In the genomic region with DNA sequence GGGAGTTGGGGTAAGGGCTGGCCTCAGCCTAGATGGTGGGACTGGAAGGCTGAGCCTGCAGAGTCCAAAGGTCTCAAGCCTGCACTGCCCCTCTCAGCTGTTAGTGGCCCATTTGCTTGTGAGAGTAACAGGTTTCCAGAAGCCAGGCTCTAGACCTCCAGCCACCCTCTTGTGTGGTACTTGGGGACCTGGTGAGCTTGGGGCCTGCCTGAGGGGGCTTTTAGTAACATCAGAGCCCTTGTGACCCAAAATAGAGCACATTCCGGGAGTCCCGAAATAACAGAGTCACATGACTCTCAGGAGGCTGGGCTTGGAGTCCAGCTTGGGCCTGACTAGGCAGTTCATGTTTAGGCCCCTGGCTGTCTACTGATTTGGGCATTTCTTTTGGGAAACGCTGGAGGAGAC, we compare ENCODE assay signal across 8 mouse cellular contexts. TPM values are rescaled to one million over a fixed set of nuclear protein-coding genes. Genes with fewer than 3 reads are reported as not detected.
A peak's percentile ranks its signal among the peaks of the same experiment; 100 is the strongest.
DNase-seq lines count a peak whose midpoint lies in the region; ATAC-seq lines count a peak whose summit lies in the region.

No protein-coding gene starts in this region.

- no peak overlapping the region for H3K4me3 ChIP-seq in neural tube, embryonic 11.5 days (ENCODE audit: low read depth, low read length)
- peak overlapping the region; percentile 66 for H3K4me3 ChIP-seq in heart, embryonic 16.5 days (ENCODE audit: low read length)
- no peak overlapping the region for H3K4me3 ChIP-seq in neural tube, embryonic 15.5 days (replicated peaks)

- H3K27me3 ChIP-seq in neural tube, embryonic 11.5 days (ENCODE audit: control insufficient read depth, insufficient read depth, low read length): no peaks in the 10 kb centered on the region
- H3K27me3 ChIP-seq in heart, embryonic 16.5 days (ENCODE audit: control insufficient read depth, insufficient read depth, low read length): no peaks in the 10 kb centered on the region
- no peaks in the 10 kb centered on the region for H3K27me3 ChIP-seq in neural tube, embryonic 15.5 days (replicated peaks)

- no peaks in the 10 kb centered on the region for H3K9me3 ChIP-seq in neural tube, embryonic 11.5 days (ENCODE audit: control insufficient read depth, low read length)
- H3K9me3 ChIP-seq in heart, embryonic 16.5 days (replicated peaks; ENCODE audit: control insufficient read depth, low read length): no peaks in the 10 kb centered on the region
- H3K9me3 ChIP-seq in neural tube, embryonic 15.5 days (replicated peaks): no peaks in the 10 kb centered on the region

- H3K27ac ChIP-seq in neural tube, embryonic 11.5 days (ENCODE audit: low read depth, low read length): no peak overlapping the region
- peak overlapping the region; percentile 97 for H3K27ac ChIP-seq in heart, embryonic 16.5 days (ENCODE audit: low read length)
- H3K27ac ChIP-seq in neural tube, embryonic 15.5 days (replicated peaks): no peak overlapping the region; the same call in 1 of the 2 replicates

- DNase-seq in neural tube, embryonic 11.5 days (ENCODE audit: low spot score): no peak
- no peak for DNase-seq in neural tube, embryonic 10.5 days (ENCODE audit: extremely low spot score, low spot score)
- DNase-seq in kidney, postnatal 36 days: peak; percentile 72 to 77
- DNase-seq in left cerebral cortex, adult 8-10 months (ENCODE audit: low spot score in 2 of 2): no peak
- DNase-seq in layer of hippocampus, postnatal 36 days: no peak
- DNase-seq in thymus, postnatal 14 days: no peak

- 29% methylated on average over 3 of the region's 3 CpGs for WGBS in neural tube, embryonic 11.5 days
- WGBS in heart, embryonic 16.5 days: 7% methylated on average over 3 of the region's 3 CpGs
- WGBS in neural tube, embryonic 15.5 days: 19% methylated on average over 3 of the region's 3 CpGs

- ATAC-seq in neural tube, embryonic 11.5 days (ENCODE audit: insufficient read depth, low FRiP score, low TSS enrichment): no peak
- ATAC-seq in heart, embryonic 16.5 days (replicated peaks; ENCODE audit: extremely low read depth, insufficient read depth, low FRiP score): peak; percentile 70
- ATAC-seq in neural tube, embryonic 15.5 days (ENCODE audit: low FRiP score): no peak

- peaks cover 51% of the 10 kb centered on the region for H3K4me1 ChIP-seq in neural tube, embryonic 11.5 days (ENCODE audit: control insufficient read depth, insufficient read depth, low read length)
- peaks cover 57% of the 10 kb centered on the region for H3K4me1 ChIP-seq in heart, embryonic 16.5 days (ENCODE audit: control insufficient read depth, insufficient read depth, low read length)
- peaks cover 80% of the 10 kb centered on the region for H3K4me1 ChIP-seq in neural tube, embryonic 15.5 days

- H3K36me3 ChIP-seq in neural tube, embryonic 11.5 days (ENCODE audit: control insufficient read depth, insufficient read depth, low read length): no peaks in the 10 kb centered on the region
- H3K36me3 ChIP-seq in heart, embryonic 16.5 days (ENCODE audit: control insufficient read depth, insufficient read depth): no peaks in the 10 kb centered on the region
- no peaks in the 10 kb centered on the region for H3K36me3 ChIP-seq in neural tube, embryonic 15.5 days

- peak overlapping the region; percentile 12; the same call in 1 of the 2 replicates for H3K4me2 ChIP-seq in neural tube, embryonic 11.5 days (ENCODE audit: low read depth)
- H3K4me2 ChIP-seq in heart, embryonic 16.5 days (ENCODE audit: low read depth, low read length): peak overlapping the region; percentile 73
- peak overlapping the region; percentile 96 for H3K4me2 ChIP-seq in neural tube, embryonic 15.5 days

- H3K9ac ChIP-seq in neural tube, embryonic 11.5 days (ENCODE audit: low read length): no peak overlapping the region
- peak overlapping the region; percentile 94 for H3K9ac ChIP-seq in heart, embryonic 16.5 days (ENCODE audit: low read length)
- no peak overlapping the region for H3K9ac ChIP-seq in neural tube, embryonic 15.5 days (replicated peaks)

RNA-seq across cellular contexts. Expression of gene Rxra, which starts 3.4 kb away (rescaled TPM):
- polyA plus RNA-seq in neural tube, embryonic 11.5 days (2014; fragmentation: Nextera tagmentation; extraction: Ambion mirVana): 6.8 and 7.2 TPM in 2 replicates
- 6.6 and 8.4 TPM in 2 replicates for polyA plus RNA-seq in heart, embryonic 16.5 days (2015; fragmentation: Nextera tagmentation; extraction: Ambion mirVana)
- polyA plus RNA-seq in neural tube, embryonic 15.5 days (2015; fragmentation: Nextera tagmentation; extraction: Ambion mirVana): 3.6 and 5.1 TPM in 2 replicates
- 10 to 100 TPM; 23.5 to 28.6 (median 26.1) TPM for total RNA-seq in left cerebral cortex, adult 8-10 months (2022)
- 10 to 100 TPM; 25.1 to 27.9 TPM for total RNA-seq in layer of hippocampus, postnatal 36 days (2021)

Comparison
In these comparisons a context has a peak if more than half of its experiments do, and no peak if none do; other contexts are left out.
1. DNase-seq: peak in kidney, postnatal 36 days (2 of 2); none in neural tube, embryonic 11.5 days (single experiment), neural tube, embryonic 10.5 days (single experiment), left cerebral cortex, adult 8-10 months (0 of 2), layer of hippocampus, postnatal 36 days (0 of 2) and thymus, postnatal 14 days (single experiment).
2. H3K4me2 ChIP-seq: peak in every context shown above with its lines; median percentile 96 in neural tube, embryonic 15.5 days; 73 in heart, embryonic 16.5 days; 12 in neural tube, embryonic 11.5 days.